Mouse (Mus musculus) MEL (cell line): Measurements from ENCODE around the gene Isy1. TPM values are rescaled to one million over a fixed set of nuclear protein-coding genes. Genes with fewer than 3 reads are reported as not detected.

Source experiments
- DNase-seq: peaks from one replicate; pipeline ENCODE4 v3.0.0; 2011; ENCODE audit warnings: low read depth, low spot score
- H3K27ac ChIP-seq: 2 replicates; pipeline ENCODE4 v1.5.1; 2012; ENCODE audit warnings: low read depth, mild to moderate bottlenecking, control low read depth, low read length, moderate library complexity; ENCODE audit not compliant: control insufficient read depth
- H3K27me3 ChIP-seq, 2 experiments: fragments of 150-350 bp in 1 of 2; sonication (generic) in 1 of 2; 2 replicates each; pipeline ENCODE4 v1.6.1; 2012; ENCODE audit warnings: low read length in 2 of 2, mild to moderate bottlenecking in 2 of 2, improper control_type of control experiment in 1 of 2, moderate library complexity in 1 of 2; ENCODE audit not compliant: insufficient read depth in 2 of 2, control insufficient read depth in 1 of 2
- H3K36me3 ChIP-seq, 2 experiments: 2 replicates each; pipeline ENCODE4 v1.6.1; 2012 to 2014; ENCODE audit warnings: low read length in 2 of 2, improper control_type of control experiment in 1 of 2, inconsistent platforms in 1 of 2, mild to moderate bottlenecking in 1 of 2; ENCODE audit not compliant: insufficient read depth in 2 of 2, control insufficient read depth in 1 of 2
- H3K4me1 ChIP-seq, 2 experiments: fragments of 150-350 bp in 1 of 2; sonication (generic) in 1 of 2; 2 replicates each; pipeline ENCODE4 v1.6.1; 2012; ENCODE audit warnings: low read length in 2 of 2, improper control_type of control experiment in 1 of 2, mild to moderate bottlenecking in 1 of 2; ENCODE audit not compliant: insufficient read depth in 2 of 2, control insufficient read depth in 1 of 2
- H3K4me3 ChIP-seq, 2 experiments: fragments of 150-350 bp in 1 of 2; sonication (generic) in 1 of 2; 2 replicates each; pipeline ENCODE4 v1.5.1; 2012; ENCODE audit warnings: low read depth in 2 of 2, low read length in 2 of 2, mild to moderate bottlenecking in 2 of 2, moderate library complexity in 2 of 2, control low read depth in 1 of 2, improper control_type of control experiment in 1 of 2; ENCODE audit not compliant: control insufficient read depth in 1 of 2, insufficient read depth in 1 of 2
- H3K79me2 ChIP-seq: 2 replicates; pipeline ENCODE4 v1.6.1; 2012; ENCODE audit warnings: mild to moderate bottlenecking, low read length, moderate library complexity; ENCODE audit not compliant: control insufficient read depth, poor library complexity, insufficient read depth
- H3K9ac ChIP-seq: 2 replicates; pipeline ENCODE4 v1.6.1; 2012; ENCODE audit warnings: low read depth, mild to moderate bottlenecking, control low read depth, low read length, moderate library complexity; ENCODE audit not compliant: control insufficient read depth, poor library complexity, severe bottlenecking
- H3K9me3 ChIP-seq: fragments of 150-350 bp; sonication (generic); replicated peaks from 2 replicates; pipeline ENCODE4 v1.6.1; 2012; ENCODE audit warnings: mild to moderate bottlenecking, low read length, improper control_type of control experiment, moderate library complexity; ENCODE audit not compliant: insufficient read depth
- CHD1 ChIP-seq: IDR thresholded peaks from 2 replicates; pipeline ENCODE4 v1.6.1; 2012; ENCODE audit warnings: low read depth, mild to moderate bottlenecking, inconsistent platforms, low read length, improper control_type of control experiment
- CHD2 ChIP-seq: IDR thresholded peaks from 2 replicates; pipeline ENCODE4 v1.6.1; 2011; ENCODE audit warnings: low read length, improper control_type of control experiment
- CTCF ChIP-seq, 3 experiments: IDR thresholded peaks in 2 of 3; conservative IDR thresholded peaks in 1 of 3; 2 replicates each; pipeline ENCODE4 v1.5.1; 2011 to 2012; ENCODE audit warnings: low read length in 3 of 3, low read depth in 2 of 3, mild to moderate bottlenecking in 2 of 3, improper control_type of control experiment in 1 of 3, inconsistent platforms in 1 of 3, mixed read lengths in 1 of 3, moderate library complexity in 1 of 3; ENCODE audit not compliant: control insufficient read depth in 1 of 3, insufficient read depth in 1 of 3, poor library complexity in 1 of 3, severe bottlenecking in 1 of 3
- ELF1 ChIP-seq: IDR thresholded peaks from 2 replicates; pipeline ENCODE4 v1.6.1; 2014; ENCODE audit warnings: low read depth, mild to moderate bottlenecking, inconsistent platforms, low read length, improper control_type of control experiment, moderate library complexity
- ETS1 ChIP-seq: IDR thresholded peaks from 2 replicates; pipeline ENCODE4 v1.6.1; 2012; ENCODE audit warnings: low read depth, mild to moderate bottlenecking, inconsistent platforms, low read length, improper control_type of control experiment, moderate library complexity
- GABPA ChIP-seq: IDR thresholded peaks from 2 replicates; pipeline ENCODE4 v1.6.1; 2012; ENCODE audit warnings: low read depth, mild to moderate bottlenecking, inconsistent platforms, low read length, improper control_type of control experiment, moderate library complexity
- GATA1 ChIP-seq: IDR thresholded peaks from 2 replicates; pipeline ENCODE4 v1.6.1; 2011; ENCODE audit warnings: low read depth, low read length, improper control_type of control experiment
- HCFC1 ChIP-seq: IDR thresholded peaks from 2 replicates; pipeline ENCODE4 v1.6.1; 2012; ENCODE audit warnings: low read depth, mild to moderate bottlenecking, inconsistent platforms, low read length, improper control_type of control experiment, moderate library complexity
- KAT2A ChIP-seq: conservative IDR thresholded peaks from 2 replicates; pipeline ENCODE4 v1.6.1; 2012; ENCODE audit warnings: low read depth, low read length, improper control_type of control experiment, inconsistent platforms
- MAX ChIP-seq: IDR thresholded peaks from 2 replicates; pipeline ENCODE4 v1.6.1; 2011; ENCODE audit warnings: low read length, improper control_type of control experiment
- MAZ ChIP-seq: IDR thresholded peaks from 2 replicates; pipeline ENCODE4 v1.6.1; 2012; ENCODE audit warnings: low read depth, mild to moderate bottlenecking, inconsistent platforms, low read length, improper control_type of control experiment
- MXI1 ChIP-seq: IDR thresholded peaks from 2 replicates; pipeline ENCODE4 v1.6.1; 2011; ENCODE audit warnings: mild to moderate bottlenecking, low read depth, low read length, improper control_type of control experiment
- MYC ChIP-seq: IDR thresholded peaks from 2 replicates; pipeline ENCODE4 v1.6.1; 2011; ENCODE audit warnings: low read depth, mild to moderate bottlenecking, low read length, improper control_type of control experiment, moderate library complexity
- NELFE ChIP-seq: IDR thresholded peaks from 2 replicates; pipeline ENCODE4 v1.6.1; 2011; ENCODE audit warnings: low read depth, low read length, improper control_type of control experiment
- NRF1 ChIP-seq: IDR thresholded peaks from 2 replicates; pipeline ENCODE4 v1.6.1; 2014; ENCODE audit warnings: low read depth, mild to moderate bottlenecking, inconsistent platforms, low read length, improper control_type of control experiment, moderate library complexity; ENCODE audit not compliant: poor library complexity, insufficient read depth, severe bottlenecking
- POLR2A ChIP-seq, 2 experiments: IDR thresholded peaks; 2 replicates each; pipeline ENCODE4 v1.6.1; 2011 to 2012; ENCODE audit warnings: low read length in 2 of 2, mild to moderate bottlenecking in 2 of 2, control low read depth in 1 of 2, improper control_type of control experiment in 1 of 2, low read depth in 1 of 2, moderate library complexity in 1 of 2; ENCODE audit not compliant: control insufficient read depth in 1 of 2, insufficient read depth in 1 of 2, poor library complexity in 1 of 2
- POLR2AphosphoS2 ChIP-seq: IDR thresholded peaks from 2 replicates; pipeline ENCODE4 v1.6.1; 2011; ENCODE audit warnings: low read length, improper control_type of control experiment
- SIN3A ChIP-seq: IDR thresholded peaks from 2 replicates; pipeline ENCODE4 v1.6.1; 2012; ENCODE audit warnings: low read length, improper control_type of control experiment, inconsistent platforms
- TBP ChIP-seq: IDR thresholded peaks from 2 replicates; pipeline ENCODE4 v1.8.0; 2011; ENCODE audit warnings: low read depth, low read length, improper control_type of control experiment
- TCF12 ChIP-seq: IDR thresholded peaks from 2 replicates; pipeline ENCODE4 v1.6.1; 2014; ENCODE audit warnings: low read depth, mild to moderate bottlenecking, inconsistent platforms, low read length, improper control_type of control experiment, moderate library complexity
- UBTF ChIP-seq: IDR thresholded peaks from 2 replicates; pipeline ENCODE4 v1.6.1; 2012; ENCODE audit warnings: low read depth, mild to moderate bottlenecking, inconsistent platforms, low read length, improper control_type of control experiment, moderate library complexity, borderline replicate concordance; ENCODE audit not compliant: insufficient read depth
- USF1 ChIP-seq: IDR thresholded peaks from 2 replicates; pipeline ENCODE4 v1.6.1; 2014; ENCODE audit warnings: low read depth, mild to moderate bottlenecking, inconsistent platforms, low read length, improper control_type of control experiment, moderate library complexity
- USF2 ChIP-seq, 2 experiments: IDR thresholded peaks; 2 replicates each; pipeline ENCODE4 v1.6.1; 2011 to 2012; ENCODE audit warnings: improper control_type of control experiment in 2 of 2, low read length in 2 of 2, borderline replicate concordance in 1 of 2, inconsistent platforms in 1 of 2, low read depth in 1 of 2, mild to moderate bottlenecking in 1 of 2; ENCODE audit not compliant: insufficient read depth in 1 of 2
- ZKSCAN1 ChIP-seq: IDR thresholded peaks from 2 replicates; pipeline ENCODE4 v1.6.1; 2012; ENCODE audit warnings: low read depth, mild to moderate bottlenecking, inconsistent platforms, low read length, improper control_type of control experiment, moderate library complexity
- ZMIZ1 ChIP-seq: IDR thresholded peaks from 2 replicates; pipeline ENCODE4 v1.6.1; 2012; ENCODE audit warnings: low read depth, mild to moderate bottlenecking, inconsistent platforms, low read length, improper control_type of control experiment, moderate library complexity
- polyA plus RNA-seq, 2 experiments: library from polyadenylated mRNA; stranded (reverse) in 1 of 2; unstranded in 1 of 2; fragments of >175 nt in 1 of 2; fragments of >200 nt in 1 of 2; gene quantifications; 2 replicates each; pipeline versions ENCODE4 v1.2.1 to v1.2.4; 2012; ENCODE audit warnings: low replicate concordance in 2 of 2, low read depth in 1 of 2; ENCODE audit not compliant: insufficient read length in 2 of 2, insufficient read depth in 1 of 2, missing spikeins in 1 of 2
- total RNA-seq: library from RNA; depleted of rRNA; stranded (reverse); fragments of 300-350 nt; gene quantifications from 2 replicates; pipeline ENCODE4 v1.2.3, GENCODE M21; 2012

The Isy1 gene
- total and polyA plus RNA-seq, 3 experiments, result 64.5 to 115 TPM; not detected in 1

DNA sequence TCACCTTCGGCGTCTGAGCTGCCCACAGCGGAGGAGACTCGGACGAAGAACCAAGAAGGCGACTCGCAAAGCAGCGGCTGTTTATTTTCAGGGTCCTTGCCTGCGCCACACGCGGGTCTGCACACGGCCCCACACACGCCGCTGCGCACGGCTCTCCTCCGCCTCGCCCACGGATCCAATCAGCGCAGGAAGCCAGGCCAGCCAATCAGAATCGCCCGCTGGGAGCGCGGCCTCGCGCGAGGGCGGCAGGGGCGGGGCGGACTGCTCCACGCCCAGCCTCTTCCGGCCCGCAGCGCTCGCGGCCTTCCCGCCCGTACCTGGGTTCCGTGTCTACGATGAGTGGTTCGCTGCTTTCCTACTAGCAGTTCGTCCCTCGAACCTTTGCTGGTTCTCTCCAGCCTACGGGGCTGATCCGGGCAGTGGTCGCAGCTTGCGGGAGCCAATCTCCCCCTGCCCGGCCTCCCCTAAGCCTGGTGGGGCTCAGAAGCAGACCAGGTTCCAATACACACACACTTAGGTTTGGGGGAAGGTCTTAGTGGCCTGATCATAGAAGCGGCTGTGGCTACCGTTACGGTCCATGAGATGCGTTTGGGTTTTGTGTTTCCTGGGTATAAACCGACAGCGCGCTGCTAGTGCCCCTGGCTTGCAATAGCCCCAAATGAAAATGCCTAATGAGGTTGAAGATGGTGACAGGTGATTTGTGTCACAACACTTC, 12.5 kb upstream of the Isy1 start, which contains the start of gene Cnbp:
Gene Cnbp, minus strand, starts transcription at position 207 of the 715 bp plus-strand sequence.
- Histone ChIP-seq H3K9me3 (no peaks in the 10 kb centered on the region), H3K4me1 (peaks cover 4 to 14% of the 10 kb centered on the region in 2 experiments; a peak in 3 of 4 replicates), H3K4me3 (peak within 1 kb of the TSS; percentile 79 to 91)

DNA sequence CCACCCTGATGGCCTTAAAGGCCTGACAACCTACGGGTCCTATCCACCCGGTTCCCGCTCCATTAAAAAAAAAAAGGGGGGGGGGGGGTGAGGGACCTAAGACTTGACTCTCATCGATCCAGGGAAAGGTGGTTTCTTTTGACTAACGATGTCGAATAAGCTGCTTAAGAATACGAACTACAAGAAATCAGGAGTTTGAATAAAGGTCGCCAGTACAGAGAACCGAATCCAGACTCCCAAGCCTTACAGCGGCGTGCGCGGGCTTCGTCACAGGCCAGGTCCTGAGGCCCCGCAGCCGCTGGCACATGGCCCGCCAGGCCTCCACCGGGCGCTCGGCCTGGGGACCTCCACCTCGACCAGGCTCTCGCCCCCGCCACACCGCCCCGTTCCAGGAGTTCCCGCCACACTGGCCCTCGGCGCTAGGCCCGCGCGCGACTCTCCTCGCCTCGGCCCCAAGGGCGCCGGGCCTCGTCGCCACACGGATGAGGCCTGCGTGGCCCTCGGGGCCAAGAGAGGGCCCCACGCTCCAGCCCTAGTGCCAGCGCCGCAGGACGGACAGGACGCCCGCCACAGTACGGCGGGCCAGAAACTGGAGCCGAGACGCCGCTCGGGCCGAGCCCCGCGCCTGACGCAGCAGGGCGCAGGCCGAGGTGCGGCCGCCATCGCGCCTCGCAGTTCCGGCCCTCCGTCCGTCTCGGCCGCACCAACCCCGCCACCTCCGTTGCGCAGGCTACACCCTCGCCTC, 11.7 kb upstream of the Isy1 start:
- H3K79me2 ChIP-seq, result peaks cover 54% of the 10 kb centered on the region
- H3K9ac ChIP-seq, result peak overlapping the region; percentile 96
- DNase-seq, result peak; percentile 70
- peaks cover 33 to 40% of the 10 kb centered on the region in 2 experiments for H3K36me3 ChIP-seq
- H3K9me3 ChIP-seq, result no peaks in the 10 kb centered on the region
- TF ChIP-seq CHD1, result 0 out of 2 replicates have a peak, but pooled peaks have one; percentile 1
- no peak for TF ChIP-seq NELFE
- TF ChIP-seq USF1, result no peak
- TF ChIP-seq MAZ, result peak; percentile 6; the same call in 1 of the 2 replicates
- TF ChIP-seq CTCF (IDR thresholded peaks at IDR 0.05 in 2 of 3, conservative IDR thresholded peaks at IDR 0.05 in 1 of 3; ENCODE audit: control insufficient read depth in 1 of 3, insufficient read depth in 1 of 3, low read depth in 2 of 3, low read length in 3 of 3, poor library complexity in 1 of 3, severe bottlenecking in 1 of 3), result 0 out of 6 replicates have a peak, but pooled peaks of 1 of the 3 experiments have one; percentile 0
- peaks cover 4 to 14% of the 10 kb centered on the region in 2 experiments; a peak in 3 of 4 replicates for H3K4me1 ChIP-seq
- no peaks in the 10 kb centered on the region for H3K27me3 ChIP-seq
- peak overlapping the region; percentile 88 for H3K27ac ChIP-seq
- H3K4me3 ChIP-seq, result peak overlapping the region; percentile 79 to 91

More for the DNA sequence above, 12.5 kb upstream of the Isy1 start, which contains the start of gene Cnbp:
- DNase-seq, result peak; percentile 97
- Histone ChIP-seq H3K9ac (peak within 1 kb of the TSS; percentile 96), H3K36me3 (peaks cover 27 to 33% of the 10 kb centered on the region in 2 experiments), H3K27me3 (no peaks in the 10 kb centered on the region)
- no peak for TF ChIP-seq USF2 (IDR thresholded peaks at IDR 0.05; ENCODE audit: borderline replicate concordance in 1 of 2, insufficient read depth in 1 of 2, low read depth in 1 of 2, low read length in 2 of 2)
- peak; percentile 86 for TF ChIP-seq TBP
- TF ChIP-seq KAT2A, result no peak; the same call in 1 of the 2 replicates
- peak; percentile 77 for TF ChIP-seq ELF1
- TF ChIP-seq SIN3A, result peak; percentile 79
- peak; percentile 86 for TF ChIP-seq CHD2
- TF ChIP-seq HCFC1, result peak; percentile 83
- TF ChIP-seq MAX, result peak; percentile 88
- TF ChIP-seq ZMIZ1, result peak; percentile 89; the same call in 1 of the 2 replicates
- no peak for TF ChIP-seq USF1
- TF ChIP-seq MYC, result peak; percentile 95
- no peak for TF ChIP-seq GABPA
- peak; percentile 69 for TF ChIP-seq NRF1
- TF ChIP-seq POLR2A (IDR thresholded peaks at IDR 0.05; ENCODE audit: control insufficient read depth in 1 of 2, insufficient read depth in 1 of 2, low read depth in 1 of 2, low read length in 2 of 2, poor library complexity in 1 of 2), result peak; percentile 84 to 92
- no peak for TF ChIP-seq ZKSCAN1
- TF ChIP-seq UBTF, result no peak
- no peak for TF ChIP-seq GATA1
- peak; percentile 83 for TF ChIP-seq TCF12
- peak; percentile 91 for TF ChIP-seq MXI1
- TF ChIP-seq POLR2AphosphoS2, result peak; percentile 90
- TF ChIP-seq ETS1, result 0 out of 2 replicates have a peak, but pooled peaks have one; percentile 6
- TF ChIP-seq NELFE, result peak; percentile 97
- TF ChIP-seq, all 39 proteins: peak for 15
- Histone ChIP-seq H3K79me2 (peaks cover 48% of the 10 kb centered on the region), H3K27ac (peak within 1 kb of the TSS; percentile 88)
